Mouse (Mus musculus) heart, embryonic 15.5 days (tissue): Measurements from ENCODE around the gene Nt5c3. TPM values are rescaled to one million over a fixed set of nuclear protein-coding genes. Genes with fewer than 3 reads are reported as not detected.

Experiments
- ATAC-seq: fragments of 200-750 bp; cut with Nextera tagmentation; replicated peaks from 2 replicates; pipeline ENCODE4 v1.8.0; 2017; ENCODE audit warnings: low read depth, moderate TSS enrichment; ENCODE audit not compliant: insufficient number of reproducible peaks, insufficient read depth, low FRiP score
- H3K27ac ChIP-seq: fragments of 300-500 bp; sonication (generic); 2 replicates; pipeline ENCODE4 v1.5.1; 2015; ENCODE audit warnings: mild to moderate bottlenecking, inconsistent platforms
- H3K27me3 ChIP-seq: fragments of 300-500 bp; sonication (generic); 2 replicates; pipeline ENCODE4 v1.6.1; 2015; ENCODE audit warnings: inconsistent platforms
- H3K36me3 ChIP-seq: fragments of 300-500 bp; sonication (generic); 2 replicates; pipeline ENCODE4 v1.6.1; 2015; ENCODE audit warnings: mild to moderate bottlenecking, inconsistent platforms
- H3K4me1 ChIP-seq: fragments of 300-500 bp; sonication (generic); replicated peaks from 2 replicates; pipeline ENCODE4 v1.6.1; 2015; ENCODE audit warnings: inconsistent platforms
- H3K4me2 ChIP-seq: fragments of 300-500 bp; sonication (generic); 2 replicates; pipeline ENCODE4 v1.6.1; 2015; ENCODE audit warnings: inconsistent platforms, mild to moderate bottlenecking, moderate library complexity
- H3K4me3 ChIP-seq: fragments of 300-500 bp; sonication (generic); 2 replicates; pipeline ENCODE4 v1.5.1; 2015; ENCODE audit warnings: mild to moderate bottlenecking, inconsistent platforms
- H3K9ac ChIP-seq: fragments of 300-500 bp; sonication (generic); 2 replicates; pipeline ENCODE4 v1.6.1; 2015; ENCODE audit warnings: mild to moderate bottlenecking, inconsistent platforms
- H3K9me3 ChIP-seq: fragments of 300-500 bp; sonication (generic); replicated peaks from 2 replicates; pipeline ENCODE4 v1.6.1; 2016; ENCODE audit warnings: inconsistent platforms
- WGBS: fragments of 180-500 bp; shearing (Covaris S2); methylation state at CpG from one replicate; pipeline ENCODE4 v1.1.7; 2015; ENCODE audit warnings: mixed read lengths; 5-methylcytosine and 5-hydroxymethylcytosine counted together
- polyA plus RNA-seq: library from polyadenylated mRNA; unstranded; fragments of >200 nt; fragmentation: Nextera tagmentation; extraction: Ambion mirVana; gene quantifications from 2 replicates; pipeline ENCODE4 v1.2.1, GENCODE M21; 2015

Gene Nt5c3
- 64.4 and 71.7 TPM in 2 replicates for polyA plus RNA-seq

DNA sequence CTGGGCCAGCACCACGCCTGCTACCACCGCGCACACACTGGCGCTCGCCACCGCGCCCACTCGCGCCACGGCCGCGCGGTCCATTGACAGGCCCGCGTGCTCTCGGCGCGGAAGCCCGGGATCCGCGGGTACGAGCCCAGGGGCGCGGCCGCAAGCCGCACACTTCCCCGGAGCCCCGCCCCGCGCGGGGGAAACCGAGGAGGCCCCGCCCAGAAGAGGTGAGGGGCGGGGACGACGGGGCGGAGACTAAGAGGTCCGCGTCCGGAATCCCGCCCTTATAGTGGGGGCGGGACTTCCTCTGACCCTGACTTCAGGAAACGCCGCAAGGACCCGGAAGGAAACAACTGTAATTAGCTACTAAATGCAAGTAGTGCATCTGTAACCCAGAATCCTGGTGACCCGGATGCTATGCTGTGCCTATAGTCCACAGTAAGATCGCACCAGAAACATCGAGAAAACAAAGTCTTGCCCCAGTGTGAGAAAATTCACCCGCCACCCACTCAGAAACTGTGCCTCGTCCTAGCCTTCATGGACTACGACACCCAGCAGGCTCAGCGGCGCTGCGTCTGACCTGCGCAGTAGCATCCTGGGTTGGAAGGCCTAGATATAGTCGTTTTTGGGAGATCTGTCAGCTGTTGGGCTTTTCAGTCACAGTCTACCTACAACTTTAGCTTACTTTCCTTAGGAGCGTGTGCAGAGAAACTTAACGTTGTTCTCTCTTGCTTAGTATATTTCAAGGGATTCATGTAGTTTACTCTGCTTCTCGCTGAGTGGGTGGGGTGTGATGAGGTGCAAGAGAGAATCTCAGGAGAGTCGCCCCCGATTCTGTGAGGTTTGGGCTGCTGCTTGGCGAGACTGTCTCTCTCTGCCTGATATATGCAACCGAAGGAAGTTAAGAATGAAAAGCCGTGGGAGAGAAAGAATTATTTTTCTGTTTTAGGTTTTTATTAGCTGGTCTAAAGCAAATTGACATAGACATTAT, at the start of gene Nt5c3, which contains the start of gene Vmn1r4:
TSS of gene Nt5c3 (minus strand) at position 207 of the 982 bp plus-strand sequence.
TSS of gene Vmn1r4 (plus strand) at position 290 of the 982 bp plus-strand sequence.
- no peaks in the 10 kb centered on the region for H3K9me3 ChIP-seq
- peaks cover 21% of the 10 kb centered on the region for H3K4me1 ChIP-seq
- H3K36me3 ChIP-seq, result no peaks in the 10 kb centered on the region
- H3K27ac ChIP-seq, result peak within 1 kb of the TSS; percentile 86
- peak within 1 kb of the TSS; percentile 86 for H3K4me3 ChIP-seq
- ATAC-seq, result peak; percentile 98
- WGBS, result 3% methylated on average over 61 of the region's 64 CpGs
- H3K4me2 ChIP-seq, result peak within 1 kb of the TSS; percentile 68
- H3K9ac ChIP-seq, result peak within 1 kb of the TSS; percentile 87
- H3K27me3 ChIP-seq, result no peaks in the 10 kb centered on the region

DNA sequence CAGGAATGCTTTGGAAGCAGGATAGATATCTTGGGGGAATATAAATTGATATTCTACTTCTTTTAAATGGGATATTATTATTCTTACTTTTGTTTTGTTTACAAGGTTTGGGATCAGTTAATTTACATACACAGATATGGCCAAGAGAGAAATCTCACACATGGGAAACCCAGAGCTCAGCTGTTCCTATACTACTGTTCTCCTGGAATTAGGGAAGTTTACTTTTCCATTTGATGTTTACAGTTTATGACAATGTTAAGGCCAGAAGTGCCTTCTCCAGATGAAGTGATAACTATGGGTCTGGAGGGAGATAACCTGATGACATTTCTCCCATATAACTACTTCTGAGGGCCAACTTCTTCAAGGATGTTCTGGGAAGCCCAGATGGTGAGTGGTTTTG, 46.2 kb upstream of the Nt5c3 start, which contains the start of gene Vmn1r5:
TSS of gene Vmn1r5 (plus strand) at position 301 of the 400 bp plus-strand sequence.
- Histone ChIP-seq H3K4me1 (no peaks in the 10 kb centered on the region), H3K4me3 (no peak within 1 kb of the TSS), H3K36me3 (no peaks in the 10 kb centered on the region), H3K27ac (no peak within 1 kb of the TSS), H3K9ac (no peak within 1 kb of the TSS), H3K27me3 (no peaks in the 10 kb centered on the region), H3K9me3 (no peaks in the 10 kb centered on the region), H3K4me2 (no peak within 1 kb of the TSS)
- ATAC-seq, result no peak

DNA sequence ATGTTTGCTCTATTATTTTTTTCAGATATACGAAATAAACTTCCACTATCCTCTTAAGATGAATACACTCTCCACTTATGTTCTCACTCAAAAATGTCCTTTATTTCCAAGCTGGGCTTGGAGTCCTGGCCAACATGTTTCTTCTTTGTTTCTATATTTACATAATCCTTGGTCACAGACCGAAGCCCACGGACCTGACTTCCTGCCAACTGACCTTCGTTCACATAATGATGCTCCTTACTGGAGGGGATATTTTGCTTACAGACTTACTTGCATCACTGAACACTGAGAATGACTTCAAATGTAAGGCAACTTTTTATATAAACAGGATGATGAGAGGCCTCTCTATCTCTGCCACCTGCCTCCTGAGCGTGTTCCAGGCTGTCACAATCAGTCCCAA, 32.7 kb upstream of the Nt5c3 start:
- Histone ChIP-seq H3K4me1 (no peaks in the 10 kb centered on the region), H3K4me3 (no peak overlapping the region), H3K27ac (no peak overlapping the region), H3K27me3 (no peaks in the 10 kb centered on the region), H3K9me3 (no peaks in the 10 kb centered on the region), H3K9ac (no peak overlapping the region), H3K36me3 (no peaks in the 10 kb centered on the region), H3K4me2 (no peak overlapping the region)
- no peak for ATAC-seq
- WGBS, result 64% methylated on average over 5 of the region's 5 CpGs

DNA sequence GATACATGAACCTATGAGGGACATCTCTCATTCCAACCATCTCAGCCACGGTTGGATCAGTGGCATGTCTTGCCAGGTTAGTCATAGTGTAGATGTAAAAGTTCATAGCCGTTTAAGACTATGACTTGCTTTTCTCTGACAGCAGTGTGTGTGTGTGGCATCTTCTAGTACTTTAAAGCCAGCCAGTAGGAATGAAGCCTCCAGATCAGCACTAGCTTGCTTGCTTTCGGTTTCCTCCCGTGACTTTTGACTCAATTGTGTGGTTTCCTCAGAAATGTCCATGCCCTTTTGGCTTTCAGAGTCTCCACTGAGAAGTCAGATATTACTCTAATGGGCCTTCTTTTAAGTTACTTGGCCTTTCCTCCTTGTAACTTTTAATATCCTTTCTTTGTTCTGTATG, 10.6 kb upstream of the Nt5c3 start:
- Histone ChIP-seq H3K27me3 (no peaks in the 10 kb centered on the region), H3K4me3 (no peak overlapping the region), H3K36me3 (no peaks in the 10 kb centered on the region), H3K9me3 (no peaks in the 10 kb centered on the region), H3K4me1 (no peaks in the 10 kb centered on the region), H3K27ac (no peak overlapping the region), H3K4me2 (no peak overlapping the region), H3K9ac (no peak overlapping the region)
- 72% methylated on average over 4 of the region's 4 CpGs for WGBS
- ATAC-seq, result no peak

DNA sequence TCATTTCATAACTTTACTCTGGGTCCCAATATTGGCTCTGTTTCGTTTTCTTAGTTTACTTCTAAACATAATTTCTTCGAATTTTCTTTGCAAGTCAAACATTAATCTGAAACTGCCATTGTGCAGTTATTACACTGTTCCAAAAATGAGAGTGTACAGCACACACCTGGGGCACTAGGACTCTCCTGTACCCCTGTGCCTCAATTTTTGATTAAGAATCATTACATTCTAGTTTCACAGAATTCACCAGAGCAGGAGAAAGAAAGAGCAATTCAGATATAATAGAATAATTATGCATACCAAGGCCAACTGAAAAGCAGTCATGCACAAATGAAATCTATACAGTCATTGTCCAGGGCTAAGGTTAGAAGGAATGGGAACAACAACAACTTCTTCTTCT, 8.7 kb upstream of the Nt5c3 start:
- Histone ChIP-seq H3K9ac (no peak overlapping the region), H3K36me3 (no peaks in the 10 kb centered on the region), H3K4me1 (no peaks in the 10 kb centered on the region), H3K4me3 (no peak overlapping the region), H3K27me3 (no peaks in the 10 kb centered on the region), H3K27ac (no peak overlapping the region), H3K9me3 (no peaks in the 10 kb centered on the region), H3K4me2 (no peak overlapping the region)
- 65% methylated on average over 2 of the region's 2 CpGs for WGBS
- no peak for ATAC-seq

DNA sequence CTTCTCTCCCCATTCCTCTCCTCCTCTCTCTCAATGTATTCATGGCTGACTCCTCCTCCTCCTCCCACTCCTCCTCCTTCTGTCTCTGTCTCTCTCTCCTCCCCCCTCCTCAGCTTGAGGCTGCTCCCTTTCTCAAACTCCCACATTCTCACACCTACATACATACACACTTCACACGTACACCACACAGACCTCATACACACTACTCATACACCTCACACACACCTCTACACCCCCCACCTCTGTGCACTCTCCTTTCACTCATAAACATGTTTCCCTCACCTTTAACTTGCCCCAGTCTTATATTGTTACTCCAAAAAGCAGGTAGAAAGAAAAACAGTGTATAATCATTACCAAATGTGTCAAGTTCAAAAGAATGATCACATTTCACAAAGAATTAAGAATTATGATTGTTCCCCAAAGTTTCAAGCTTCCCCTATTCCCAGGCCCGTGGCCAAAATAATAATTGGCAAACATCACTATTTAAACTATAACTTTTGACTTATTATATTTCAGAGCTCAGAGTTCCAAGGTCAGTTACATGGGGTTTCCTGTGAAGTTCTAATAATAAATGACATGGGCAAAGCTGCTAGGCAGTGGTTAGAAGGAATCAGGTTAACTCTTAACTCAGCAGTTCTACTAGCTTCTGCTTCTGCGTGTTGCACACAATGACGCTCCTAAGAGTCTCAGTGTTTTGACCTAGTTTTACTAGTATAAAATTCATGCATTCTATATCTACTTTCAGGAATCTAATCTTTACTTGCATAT, 8.1 kb upstream of the Nt5c3 start:
- Histone ChIP-seq H3K4me3 (no peak overlapping the region), H3K4me1 (no peaks in the 10 kb centered on the region), H3K36me3 (no peaks in the 10 kb centered on the region), H3K27me3 (no peaks in the 10 kb centered on the region), H3K4me2 (no peak overlapping the region), H3K27ac (no peak overlapping the region), H3K9ac (no peak overlapping the region), H3K9me3 (no peaks in the 10 kb centered on the region)
- WGBS, result 62% methylated on average over 4 of the region's 4 CpGs
- no peak for ATAC-seq

DNA sequence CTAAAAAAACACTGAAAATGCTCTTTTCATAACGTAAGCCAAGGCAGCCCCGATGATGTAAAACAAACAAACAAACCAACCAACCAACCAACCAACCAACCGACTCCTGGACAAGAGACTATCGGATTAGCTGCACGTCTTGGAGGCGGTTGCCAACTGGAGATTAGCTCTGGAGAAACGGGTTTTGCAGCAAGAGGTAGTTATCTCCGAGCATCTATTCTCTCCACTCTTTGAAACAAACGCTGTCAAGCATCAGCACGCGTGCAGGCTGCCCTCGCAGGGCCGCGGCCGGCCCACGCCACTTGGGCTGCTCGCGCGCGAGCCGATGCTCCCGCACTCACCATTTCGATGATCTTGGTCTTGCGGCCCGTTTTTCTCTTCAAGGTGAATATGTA, 404 bp downstream of the Nt5c3 start:
- H3K9me3 ChIP-seq, result no peaks in the 10 kb centered on the region
- WGBS, result under 1% methylated on average over 25 of the region's 25 CpGs
- peak overlapping the region; percentile 61 for H3K4me2 ChIP-seq
- peak overlapping the region; percentile 86 for H3K4me3 ChIP-seq
- peak overlapping the region; percentile 86 for H3K27ac ChIP-seq
- no peak for ATAC-seq
- no peaks in the 10 kb centered on the region for H3K27me3 ChIP-seq
- H3K36me3 ChIP-seq, result no peaks in the 10 kb centered on the region
- peaks cover 22% of the 10 kb centered on the region for H3K4me1 ChIP-seq
- peak overlapping the region; percentile 87 for H3K9ac ChIP-seq

DNA sequence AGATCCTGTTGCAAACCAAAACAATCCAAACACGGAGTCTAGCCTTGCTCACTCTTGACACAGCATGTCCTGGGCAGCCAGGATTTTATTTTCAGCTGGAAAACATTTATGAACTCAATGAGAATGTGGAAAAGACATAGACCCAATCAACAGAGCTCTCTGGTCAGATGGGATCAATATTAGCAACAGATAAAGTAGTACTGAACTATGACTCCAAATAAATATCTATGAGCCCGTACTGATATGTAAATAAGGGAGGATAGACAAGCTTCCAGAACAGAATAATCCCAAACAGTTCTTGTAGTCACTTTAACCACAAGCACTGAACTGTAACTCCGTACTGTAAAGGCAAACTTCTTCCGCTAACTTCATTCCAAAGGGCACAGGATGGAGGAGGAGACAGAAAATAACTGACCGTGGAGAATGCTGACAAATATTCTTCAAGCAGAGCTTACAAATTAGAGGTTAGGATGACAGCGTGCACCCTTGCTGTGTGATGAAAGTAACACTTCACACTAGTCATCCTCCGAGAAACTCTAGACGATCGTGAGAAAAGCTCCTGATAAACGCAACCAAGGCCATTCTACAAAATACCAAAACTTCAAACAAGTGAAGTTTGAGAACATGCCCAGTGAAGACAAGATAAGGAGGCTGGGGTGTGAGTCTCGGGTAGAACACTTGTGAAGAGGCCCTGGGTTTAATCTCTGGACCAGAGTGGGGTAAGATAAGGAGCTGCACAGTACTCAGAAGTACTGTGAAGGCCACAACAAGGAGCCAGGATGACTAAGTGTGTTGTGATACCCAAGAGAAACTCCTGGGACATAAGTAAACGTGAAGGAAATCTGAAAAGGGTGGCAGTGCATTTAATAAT, 3.3 kb downstream of the Nt5c3 start:
- Histone ChIP-seq H3K4me2 (peak overlapping the region; percentile 30), H3K9me3 (no peaks in the 10 kb centered on the region), H3K36me3 (no peaks in the 10 kb centered on the region), H3K9ac (no peak overlapping the region), H3K4me3 (no peak overlapping the region), H3K4me1 (peaks cover 43% of the 10 kb centered on the region), H3K27me3 (no peaks in the 10 kb centered on the region), H3K27ac (peak overlapping the region; percentile 35)
- 23% methylated on average over 12 of the region's 12 CpGs for WGBS
- ATAC-seq, result no peak

DNA sequence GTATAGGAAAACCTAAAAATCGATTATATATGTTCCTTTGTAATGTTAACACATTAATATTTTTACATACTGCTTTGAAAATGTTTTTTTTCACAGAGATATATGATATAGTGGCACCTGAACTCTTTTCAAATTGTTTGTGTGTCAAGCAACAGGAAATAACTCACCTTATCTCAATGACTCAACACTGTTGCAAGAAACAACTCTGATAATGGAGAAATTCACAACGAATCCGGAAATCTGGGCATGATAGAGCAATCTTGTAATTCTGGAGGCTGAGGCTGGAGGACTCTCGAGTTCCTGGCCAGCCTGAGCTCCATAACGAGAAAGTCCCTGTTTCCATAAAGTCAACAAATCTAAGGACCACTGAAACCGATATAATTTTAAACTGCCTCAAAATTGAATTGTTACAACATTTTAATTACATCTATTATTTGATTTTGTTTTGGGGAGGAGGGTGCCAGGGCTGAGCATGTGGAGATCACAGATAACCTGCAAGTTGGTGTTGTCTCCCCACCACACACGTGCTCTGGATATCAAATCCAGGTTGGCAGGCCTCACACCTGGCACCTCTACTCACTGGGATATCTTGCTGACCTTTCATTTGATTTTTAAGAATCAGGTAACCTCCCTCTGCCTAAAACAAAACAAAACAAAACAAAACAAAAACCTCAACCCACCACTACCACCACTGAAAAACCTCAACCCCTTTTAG, 4.2 kb downstream of the Nt5c3 start:
- Histone ChIP-seq H3K9me3 (no peaks in the 10 kb centered on the region), H3K4me2 (peak overlapping the region; percentile 30), H3K36me3 (no peaks in the 10 kb centered on the region), H3K27me3 (no peaks in the 10 kb centered on the region), H3K27ac (peak overlapping the region; percentile 35; the same call in 1 of the 2 replicates), H3K9ac (no peak overlapping the region), H3K4me3 (no peak overlapping the region), H3K4me1 (peaks cover 43% of the 10 kb centered on the region)
- ATAC-seq, result no peak
- WGBS, result 60% methylated on average over 7 of the region's 7 CpGs

DNA sequence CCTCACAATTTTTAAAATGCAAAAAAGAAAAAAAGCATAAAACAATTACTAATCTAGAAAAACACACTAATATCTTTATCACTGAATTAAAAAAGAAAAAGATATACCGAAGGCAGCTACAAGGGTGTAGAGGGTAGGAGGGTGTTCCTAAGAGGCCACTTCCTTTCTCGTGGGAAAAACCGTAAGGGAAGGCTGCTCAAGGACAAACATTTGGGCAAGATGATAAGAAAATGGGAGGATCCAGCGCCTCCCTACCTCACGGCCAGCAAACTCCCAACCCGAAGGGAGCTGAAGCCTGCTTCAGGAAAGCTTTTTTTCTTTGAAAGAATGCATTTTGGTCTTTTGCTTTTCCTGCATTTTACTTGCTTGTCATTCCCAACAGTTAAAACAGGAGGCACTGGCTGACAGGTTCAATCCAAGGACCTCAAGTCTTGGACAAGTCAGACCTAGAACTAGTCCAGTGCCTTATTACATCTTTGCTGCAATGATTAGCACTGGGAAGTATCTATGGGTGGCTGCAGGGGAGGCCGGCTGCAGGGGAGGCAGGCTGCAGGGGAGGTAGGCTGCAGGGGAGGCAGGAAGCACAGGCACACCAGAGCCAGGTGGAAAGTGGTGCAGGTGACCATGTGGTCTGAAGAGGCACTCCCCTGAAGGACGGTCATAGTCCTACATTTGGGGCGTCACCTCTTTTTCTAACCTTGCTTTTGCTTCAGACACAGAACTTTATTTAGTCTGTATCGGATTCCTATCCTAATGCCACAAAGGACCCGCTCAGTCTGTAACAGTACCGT, 6.0 kb downstream of the Nt5c3 start:
- Histone ChIP-seq H3K36me3 (no peaks in the 10 kb centered on the region), H3K9ac (no peak overlapping the region), H3K27me3 (no peaks in the 10 kb centered on the region), H3K4me3 (no peak overlapping the region), H3K4me2 (peak overlapping the region; percentile 32), H3K27ac (peak overlapping the region; percentile 53), H3K4me1 (peaks cover 43% of the 10 kb centered on the region), H3K9me3 (no peaks in the 10 kb centered on the region)
- no peak for ATAC-seq
- WGBS, result 46% methylated on average over 12 of the region's 12 CpGs
